Mouse (Mus musculus) neural tube, embryonic 11.5 days (tissue): Measurements from ENCODE around the gene Brd4. TPM values are rescaled to one million over a fixed set of nuclear protein-coding genes. Genes with fewer than 3 reads are reported as not detected.
A peak's percentile ranks its signal among the peaks of the same experiment; 100 is the strongest.

Experiments
- ATAC-seq: fragments of 200-750 bp; cut with Nextera tagmentation; 2 replicates; pipeline ENCODE4 v1.8.0; 2017; ENCODE audit warnings: moderate number of reproducible peaks, mild to moderate bottlenecking, moderate TSS enrichment, moderate library complexity; ENCODE audit not compliant: insufficient read depth, low FRiP score, low TSS enrichment
- DNase-seq: peaks from one replicate; pipeline ENCODE4 v3.0.0-alpha.2; 2015; ENCODE audit warnings: low spot score
- H3K27ac ChIP-seq: fragments of 300-500 bp; sonication (generic); 2 replicates; pipeline ENCODE4 v1.5.1; 2014; ENCODE audit warnings: low read depth, mild to moderate bottlenecking, low read length
- H3K27me3 ChIP-seq: fragments of 300-500 bp; sonication (generic); 2 replicates; pipeline ENCODE4 v1.6.1; 2014; ENCODE audit warnings: mild to moderate bottlenecking, low read length, mixed read lengths; ENCODE audit not compliant: control insufficient read depth, insufficient read depth
- H3K36me3 ChIP-seq: fragments of 300-500 bp; sonication (generic); 2 replicates; pipeline ENCODE4 v1.6.1; 2014; ENCODE audit warnings: mild to moderate bottlenecking, low read length, moderate library complexity, mixed read lengths; ENCODE audit not compliant: control insufficient read depth, insufficient read depth
- H3K4me1 ChIP-seq: fragments of 300-500 bp; sonication (generic); 2 replicates; pipeline ENCODE4 v1.6.1; 2014; ENCODE audit warnings: low read length, mixed read lengths; ENCODE audit not compliant: control insufficient read depth, insufficient read depth
- H3K4me2 ChIP-seq: fragments of 300-500 bp; sonication (generic); 2 replicates; pipeline ENCODE4 v1.6.1; 2014; ENCODE audit warnings: low read depth, mild to moderate bottlenecking, moderate library complexity
- H3K4me3 ChIP-seq: fragments of 300-500 bp; sonication (generic); 2 replicates; pipeline ENCODE4 v1.5.1; 2014; ENCODE audit warnings: low read depth, low read length
- H3K9ac ChIP-seq: fragments of 300-500 bp; sonication (generic); 2 replicates; pipeline ENCODE4 v1.6.1; 2014; ENCODE audit warnings: mild to moderate bottlenecking, low read length
- H3K9me3 ChIP-seq: fragments of 300-500 bp; sonication (generic); 2 replicates; pipeline ENCODE4 v1.6.1; 2016; ENCODE audit warnings: low read length; ENCODE audit not compliant: control insufficient read depth
- WGBS: fragments of 180-500 bp; shearing (Covaris S2); extraction: QIAGEN DNeasy Blood & Tissue Kit; methylation state at CpG from one replicate; pipeline ENCODE4 v1.1.7; 2014; 5-methylcytosine and 5-hydroxymethylcytosine counted together
- polyA plus RNA-seq: library from polyadenylated mRNA; unstranded; fragments of >200 nt; fragmentation: Nextera tagmentation; extraction: Ambion mirVana; gene quantifications from 2 replicates; pipeline ENCODE4 v1.2.1, GENCODE M21; 2014

Gene Brd4
- polyA plus RNA-seq, 1 experiment from 2014 or later, result 115 TPM

GRCm38 (mm10) chr17:32183017-32183416, 101.5 kb downstream of the Brd4 start:
- ATAC-seq (no peak), DNase-seq (no peak)
- peaks cover 10% of the 10 kb centered on the region; the same call in 1 of the 2 replicates for H3K4me1 ChIP-seq
- H3K27me3 ChIP-seq, result no peaks in the 10 kb centered on the region
- 22% methylated on average over 8 of the region's 8 CpGs for whole genome bisulfite sequencing
- H3K9ac ChIP-seq, result no peak overlapping the region
- H3K9me3 ChIP-seq, result no peaks in the 10 kb centered on the region
- H3K4me3 ChIP-seq, result no peak overlapping the region
- no peak overlapping the region for H3K27ac ChIP-seq
- H3K4me2 ChIP-seq, result no peak overlapping the region
- H3K36me3 ChIP-seq, result no peaks in the 10 kb centered on the region

- H3K4me1 ChIP-seq, result peaks cover 10% of the 10 kb centered on the region; the same call in 1 of the 2 replicates
- no peaks in the 10 kb centered on the region for H3K36me3 ChIP-seq
- no peak overlapping the region for H3K9ac ChIP-seq
- no peaks in the 10 kb centered on the region for H3K9me3 ChIP-seq
- DNase-seq (peak; percentile 66), ATAC-seq (peak; percentile 58)
- H3K4me3 ChIP-seq, result no peak overlapping the region
- WGBS, result 41% methylated on average over 11 of the region's 11 CpGs
- no peak overlapping the region for H3K4me2 ChIP-seq
- H3K27ac ChIP-seq, result peak overlapping the region; percentile 47
- H3K27me3 ChIP-seq, result no peaks in the 10 kb centered on the region
These were observed 104.7 kb downstream of the Brd4 start for GRCm38 (mm10) chr17:32179621-32180491.

- no peaks in the 10 kb centered on the region for H3K9me3 ChIP-seq
- H3K4me1 ChIP-seq, result peaks cover 10% of the 10 kb centered on the region; the same call in 1 of the 2 replicates
- ATAC-seq (no peak), DNase-seq (no peak)
- H3K9ac ChIP-seq, result no peak overlapping the region
- H3K27ac ChIP-seq, result no peak overlapping the region
- WGBS, result 89% methylated on average over 4 of the region's 4 CpGs
- H3K4me2 ChIP-seq, result no peak overlapping the region
- no peaks in the 10 kb centered on the region for H3K27me3 ChIP-seq
- no peaks in the 10 kb centered on the region for H3K36me3 ChIP-seq
- no peak overlapping the region for H3K4me3 ChIP-seq
These were observed 107.6 kb downstream of the Brd4 start for GRCm38 (mm10) chr17:32176919-32177318.

- no peak overlapping the region for H3K4me3 ChIP-seq
- no peak overlapping the region for H3K4me2 ChIP-seq
- ATAC-seq (no peak), DNase-seq (no peak)
- no peaks in the 10 kb centered on the region for H3K4me1 ChIP-seq
- H3K36me3 ChIP-seq, result no peaks in the 10 kb centered on the region
- H3K9me3 ChIP-seq, result no peaks in the 10 kb centered on the region
- WGBS, result 80% methylated on average over 7 of the region's 7 CpGs
- H3K9ac ChIP-seq, result no peak overlapping the region
- no peak overlapping the region for H3K27ac ChIP-seq
- no peaks in the 10 kb centered on the region for H3K27me3 ChIP-seq
These were observed 111.4 kb downstream of the Brd4 start for GRCm38 (mm10) chr17:32173166-32173565.

GRCm38 (mm10) chr17:32172485-32172884, 112.0 kb downstream of the Brd4 start:
- H3K27ac ChIP-seq, result no peak overlapping the region

GRCm38 (mm10) chr17:32169518-32170225, 114.8 kb downstream of the Brd4 start:
- Histone ChIP-seq H3K4me3 (no peak overlapping the region), H3K4me2 (no peak overlapping the region), H3K27ac (no peak overlapping the region), H3K27me3 (no peaks in the 10 kb centered on the region), H3K4me1 (peaks cover 6% of the 10 kb centered on the region), H3K36me3 (no peaks in the 10 kb centered on the region), H3K9me3 (no peaks in the 10 kb centered on the region), H3K9ac (no peak overlapping the region)
- DNase-seq (no peak), ATAC-seq (no peak)
- 88% methylated on average over 4 of the region's 4 CpGs for WGBS

More at GRCm38 (mm10) chr17:32172485-32172884, 112.0 kb downstream of the Brd4 start:
- no peak for DNase-seq
- H3K27me3 ChIP-seq, result no peaks in the 10 kb centered on the region
- H3K36me3 ChIP-seq, result no peaks in the 10 kb centered on the region
- no peak for ATAC-seq
- no peaks in the 10 kb centered on the region for H3K4me1 ChIP-seq
- no peak overlapping the region for H3K9ac ChIP-seq
- no peak overlapping the region for H3K4me3 ChIP-seq
- 82% methylated on average over 2 of the region's 2 CpGs for WGBS
- no peak overlapping the region for H3K4me2 ChIP-seq
- no peaks in the 10 kb centered on the region for H3K9me3 ChIP-seq

- 2% methylated on average over 30 of the region's 39 CpGs for WGBS
- peaks cover 29% of the 10 kb centered on the region for H3K4me1 ChIP-seq
- H3K9me3 ChIP-seq, result no peaks in the 10 kb centered on the region
- H3K4me3 ChIP-seq, result peak within 1 kb of the TSS; percentile 69
- peak; percentile 87 for DNase-seq
- peak within 1 kb of the TSS; percentile 66 for H3K4me2 ChIP-seq
- peak within 1 kb of the TSS; percentile 80 for H3K9ac ChIP-seq
- no peaks in the 10 kb centered on the region for H3K27me3 ChIP-seq
- no peaks in the 10 kb centered on the region for H3K36me3 ChIP-seq
- peak within 1 kb of the TSS; percentile 82 for H3K27ac ChIP-seq
- ATAC-seq, result peak; percentile 66
These were observed 117.8 kb downstream of the Brd4 start, which contains the start of gene Notch3 for GRCm38 (mm10) chr17:32166687-32167086. Gene Notch3 (minus strand): TSS chr17:32166852.

GRCm38 (mm10) chr17:32165803-32166595, 118.5 kb downstream of the Brd4 start:
- H3K27me3 ChIP-seq, result no peaks in the 10 kb centered on the region
- H3K4me3 ChIP-seq, result peak overlapping the region; percentile 69
- peak overlapping the region; percentile 82 for H3K27ac ChIP-seq
- no peaks in the 10 kb centered on the region for H3K9me3 ChIP-seq
- ATAC-seq, result peak; percentile 70
- WGBS, result under 1% methylated on average over 35 of the region's 43 CpGs
- peak overlapping the region; percentile 80 for H3K9ac ChIP-seq
- peaks cover 29% of the 10 kb centered on the region for H3K4me1 ChIP-seq
- peak overlapping the region; percentile 66 for H3K4me2 ChIP-seq
- DNase-seq, result peak; percentile 94
- H3K36me3 ChIP-seq, result no peaks in the 10 kb centered on the region
